Mouse (Mus musculus) brown adipose tissue, adult 24 weeks (tissue): ENCODE data around the gene Eef1g. TPM values are rescaled to one million over a fixed set of nuclear protein-coding genes. Genes with fewer than 3 reads are reported as not detected.
A peak's percentile ranks its signal among the peaks of the same experiment; 100 is the strongest.

ENCODE experiments used
- H3K27ac ChIP-seq: fragments of 200-500 bp; replicated peaks from 2 replicates; pipeline ENCODE4 v1.5.1; 2012; ENCODE audit warnings: low read depth, mild to moderate bottlenecking, low read length
- H3K4me1 ChIP-seq: fragments of 200-500 bp; 2 replicates; pipeline ENCODE4 v1.6.1; 2012; ENCODE audit warnings: low read length, mixed read lengths; ENCODE audit not compliant: control insufficient read depth, insufficient read depth, insufficient read length
- H3K4me3 ChIP-seq: fragments of 200-500 bp; 2 replicates; pipeline ENCODE4 v1.5.1; 2012; ENCODE audit warnings: low read depth, mild to moderate bottlenecking, low read length, moderate library complexity; ENCODE audit not compliant: insufficient read depth
- polyA plus RNA-seq: library from polyadenylated mRNA; stranded (reverse); fragments of >200 nt; gene quantifications from 2 replicates; pipeline ENCODE4 v1.2.4, GENCODE M21; 2012; ENCODE audit not compliant: missing spikeins, insufficient read depth, insufficient read length

The Eef1g gene
- polyA plus RNA-seq, 1 experiment: 134 TPM

GRCm38 (mm10) chr19:8940526-8941133 lies 26.2 kb upstream of the Eef1g start:
- H3K4me3 ChIP-seq: peak overlapping the region; percentile 86; the same call in 1 of the 2 replicates
- 0 out of 2 replicates have a peak, but pooled peaks cover 2% of the 10 kb centered on the region for H3K4me1 ChIP-seq
- H3K27ac ChIP-seq: no peak overlapping the region; the same call in 1 of the 2 replicates

- 0 out of 2 replicates have a peak, but pooled peaks cover 2% of the 10 kb centered on the region for H3K4me1 ChIP-seq
- H3K4me3 ChIP-seq: peak overlapping the region; percentile 86
- no peak overlapping the region; the same call in 1 of the 2 replicates for H3K27ac ChIP-seq
Measured at GRCm38 (mm10) chr19:8941136-8941514, 25.7 kb upstream of the Eef1g start.

GRCm38 (mm10) chr19:8941515-8942217 lies 25.2 kb upstream of the Eef1g start, which contains the start of gene Mta2:
Gene Mta2 (plus strand): TSS chr19:8941875.
- Histone ChIP-seq H3K4me1 (0 out of 2 replicates have a peak, but pooled peaks cover 2% of the 10 kb centered on the region), H3K4me3 (peak within 1 kb of the TSS; percentile 86), H3K27ac (peak within 1 kb of the TSS; percentile 89)

GRCm38 (mm10) chr19:8942276-8942964 lies 24.4 kb upstream of the Eef1g start:
- Histone ChIP-seq H3K4me3 (peak overlapping the region; percentile 86), H3K27ac (peak overlapping the region; percentile 89), H3K4me1 (0 out of 2 replicates have a peak, but pooled peaks cover 2% of the 10 kb centered on the region)

- Histone ChIP-seq H3K4me1 (0 out of 2 replicates have a peak, but pooled peaks cover 2% of the 10 kb centered on the region), H3K4me3 (peak overlapping the region; percentile 86), H3K27ac (no peak overlapping the region)
Measured at GRCm38 (mm10) chr19:8943047-8943446, 23.8 kb upstream of the Eef1g start.

GRCm38 (mm10) chr19:8944062-8944461 lies 22.8 kb upstream of the Eef1g start:
- Histone ChIP-seq H3K27ac (no peak overlapping the region; the same call in 1 of the 2 replicates), H3K4me1 (0 out of 2 replicates have a peak, but pooled peaks cover 2% of the 10 kb centered on the region), H3K4me3 (peak overlapping the region; percentile 86)

- peak overlapping the region; percentile 56 for H3K4me3 ChIP-seq
Measured at GRCm38 (mm10) chr19:8944750-8945149, 22.1 kb upstream of the Eef1g start.

GRCm38 (mm10) chr19:8945251-8945650 lies 21.6 kb upstream of the Eef1g start:
- H3K4me3 ChIP-seq: peak overlapping the region; percentile 56
- 0 out of 2 replicates have a peak, but pooled peaks cover 2% of the 10 kb centered on the region for H3K4me1 ChIP-seq
- no peak overlapping the region for H3K27ac ChIP-seq

More at GRCm38 (mm10) chr19:8944750-8945149, 22.1 kb upstream of the Eef1g start:
- Histone ChIP-seq H3K4me1 (0 out of 2 replicates have a peak, but pooled peaks cover 2% of the 10 kb centered on the region), H3K27ac (no peak overlapping the region)

GRCm38 (mm10) chr19:8946929-8947328 lies 19.9 kb upstream of the Eef1g start:
- H3K4me3 ChIP-seq: no peak overlapping the region
- H3K27ac ChIP-seq: no peak overlapping the region
- H3K4me1 ChIP-seq: 0 out of 2 replicates have a peak, but pooled peaks cover 2% of the 10 kb centered on the region

- 0 out of 2 replicates have a peak, but pooled peaks cover 2% of the 10 kb centered on the region for H3K4me1 ChIP-seq
- H3K27ac ChIP-seq: no peak overlapping the region
- no peak overlapping the region for H3K4me3 ChIP-seq
Measured at GRCm38 (mm10) chr19:8950190-8950589, 16.7 kb upstream of the Eef1g start.

- Histone ChIP-seq H3K27ac (no peak overlapping the region), H3K4me3 (no peak overlapping the region), H3K4me1 (0 out of 2 replicates have a peak, but pooled peaks cover 2% of the 10 kb centered on the region)
Measured at GRCm38 (mm10) chr19:8952241-8952640, 14.6 kb upstream of the Eef1g start.

GRCm38 (mm10) chr19:8953135-8954039 lies 13.5 kb upstream of the Eef1g start, which contains the start of gene Tut1:
Gene Tut1 (plus strand): TSS chr19:8953847.
- H3K4me3 ChIP-seq: peak within 1 kb of the TSS; percentile 85
- H3K4me1 ChIP-seq: 0 out of 2 replicates have a peak, but pooled peaks cover 2% of the 10 kb centered on the region
- H3K27ac ChIP-seq: peak within 1 kb of the TSS; percentile 86

GRCm38 (mm10) chr19:8954171-8954570 lies 12.7 kb upstream of the Eef1g start:
- 0 out of 2 replicates have a peak, but pooled peaks cover 2% of the 10 kb centered on the region for H3K4me1 ChIP-seq
- peak overlapping the region; percentile 85 for H3K4me3 ChIP-seq
- peak overlapping the region; percentile 86 for H3K27ac ChIP-seq

- no peak overlapping the region for H3K27ac ChIP-seq
- no peak overlapping the region for H3K4me3 ChIP-seq
- H3K4me1 ChIP-seq: no peaks in the 10 kb centered on the region
Measured at GRCm38 (mm10) chr19:8962256-8962655, 4.6 kb upstream of the Eef1g start.
